Mouse (Mus musculus) bone marrow, adult 2 months (tissue): Measurements from ENCODE around the gene E030018B13Rik. TPM values are rescaled to one million over a fixed set of nuclear protein-coding genes. Genes with fewer than 3 reads are reported as not detected.

Source experiments
- H3K27ac ChIP-seq: fragments of 200-500 bp; 2 replicates; pipeline ENCODE4 v1.5.1; 2012; ENCODE audit warnings: low read depth, mild to moderate bottlenecking, control low read depth, inconsistent platforms, low read length; ENCODE audit not compliant: control insufficient read depth, poor library complexity, insufficient read depth
- H3K4me1 ChIP-seq: fragments of 200-500 bp; 2 replicates; pipeline ENCODE4 v1.6.1; 2011; ENCODE audit warnings: low read length; ENCODE audit not compliant: control insufficient read depth, insufficient read depth
- H3K4me3 ChIP-seq: fragments of 200-500 bp; replicated peaks from 2 replicates; pipeline ENCODE3; 2011; ENCODE audit warnings: mild to moderate bottlenecking, low read depth, low read length, control low read depth; ENCODE audit not compliant: control insufficient read depth
- CTCF ChIP-seq: fragments of 200-500 bp; IDR thresholded peaks from 2 replicates; pipeline ENCODE4 v1.5.1; 2011; ENCODE audit warnings: low read length, control low read depth; ENCODE audit not compliant: control insufficient read depth, insufficient read depth
- POLR2A ChIP-seq: fragments of 200-500 bp; IDR thresholded peaks from 2 replicates; pipeline ENCODE4 v1.6.1; 2011; ENCODE audit warnings: low read depth, mild to moderate bottlenecking, control low read depth, low read length, borderline replicate concordance; ENCODE audit not compliant: control insufficient read depth
- WGBS: fragments of 180-500 bp; shearing (Covaris S2); methylation state at CpG from one replicate; pipeline ENCODE4 v1.1.7; 2018; 5-methylcytosine and 5-hydroxymethylcytosine counted together
- polyA plus RNA-seq: library from polyadenylated mRNA; stranded (reverse); fragments of >200 nt; gene quantifications from 2 replicates; pipeline ENCODE4 v1.2.4, GENCODE M21; 2011; ENCODE audit warnings: low replicate concordance; ENCODE audit not compliant: missing spikeins, insufficient read depth, insufficient read length

The E030018B13Rik gene
- polyA plus RNA-seq, 1 experiment = not detected

DNA sequence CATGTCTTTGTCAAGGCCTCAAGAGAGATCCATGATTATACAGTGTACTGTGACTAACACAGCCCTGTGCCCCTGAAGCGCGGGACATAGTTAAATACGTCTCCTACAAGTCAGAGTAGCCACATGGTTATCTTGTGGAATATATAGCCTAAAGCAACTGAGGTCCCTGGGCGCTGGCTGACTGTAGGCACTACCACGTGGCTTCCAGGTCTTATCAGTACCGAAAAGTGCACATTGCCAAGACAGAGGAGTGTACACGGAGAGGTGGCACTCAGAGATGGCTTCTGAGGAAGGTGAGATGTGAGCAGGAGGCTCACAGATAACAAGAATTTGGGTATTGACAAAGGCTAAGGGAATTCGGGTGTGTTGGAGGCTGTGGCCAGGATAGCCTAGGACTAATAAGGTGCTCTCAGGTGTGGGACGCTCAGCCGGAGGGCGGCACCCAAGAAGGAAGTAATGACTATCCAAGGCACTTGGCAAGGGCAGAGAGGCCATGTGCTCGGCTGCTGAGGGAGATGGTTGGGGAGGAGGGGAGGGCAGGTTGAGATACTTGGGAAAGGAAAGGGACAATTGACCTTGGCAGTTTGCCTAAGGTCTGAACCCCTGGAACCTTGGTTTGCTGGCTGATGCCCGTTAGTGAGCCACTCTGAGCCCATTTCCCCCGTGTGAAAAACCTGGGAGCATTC, 39.6 kb downstream of the E030018B13Rik start:
- H3K4me3 ChIP-seq = no peak overlapping the region
- WGBS = 65% methylated on average over 14 of the region's 14 CpGs
- peaks cover 7% of the 10 kb centered on the region; the same call in 1 of the 2 replicates for H3K4me1 ChIP-seq
- TF ChIP-seq CTCF (no peak), POLR2A (no peak)
- H3K27ac ChIP-seq = peak overlapping the region; percentile 59

- TF ChIP-seq CTCF = no peak
- Histone ChIP-seq H3K4me1 (peaks cover 5% of the 10 kb centered on the region; the same call in 1 of the 2 replicates), H3K27ac (peak overlapping the region; percentile 3; the same call in 1 of the 2 replicates), H3K4me3 (no peak overlapping the region)
- 66% methylated on average over 16 of the region's 16 CpGs for WGBS
Observed at GRCm38 (mm10) chr7:63956981-63957713, 40.5 kb downstream of the E030018B13Rik start.

DNA sequence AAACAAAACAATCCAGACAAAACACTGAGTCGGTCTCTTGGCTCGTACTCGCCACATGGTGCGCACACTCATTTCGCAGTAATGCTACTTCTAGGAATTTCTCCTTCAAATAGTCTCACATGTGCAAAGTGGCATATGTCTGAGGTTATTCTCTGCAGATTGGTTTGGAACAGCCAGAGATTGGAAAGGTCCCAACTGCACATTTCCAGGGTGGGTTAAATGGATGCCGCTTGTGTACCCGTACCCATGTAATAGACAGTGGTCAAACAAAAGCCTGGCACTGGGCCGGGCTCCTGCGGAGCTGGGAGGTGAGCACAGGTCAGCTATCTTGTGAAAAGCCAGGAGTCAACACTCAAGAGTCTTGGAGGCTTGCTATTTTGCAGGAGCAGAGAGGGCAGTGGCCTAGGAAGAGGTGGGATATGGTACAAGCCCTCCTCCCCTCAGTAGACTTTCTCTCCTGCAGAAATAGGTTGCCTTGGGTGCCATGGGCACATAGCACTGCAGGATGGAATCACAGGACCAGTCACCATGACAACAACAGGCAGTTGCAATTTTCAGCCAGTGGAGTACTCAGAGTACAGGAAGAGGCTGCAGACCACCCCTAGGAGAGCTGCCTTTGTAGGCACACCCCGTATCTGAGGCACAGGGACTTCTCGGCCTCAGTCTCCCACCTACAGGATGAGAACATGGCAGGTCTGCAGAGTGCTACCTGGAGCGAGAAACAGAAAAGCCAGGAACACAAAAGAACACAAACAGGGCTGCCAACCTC, 41.4 kb downstream of the E030018B13Rik start:
- no peak for TF ChIP-seq CTCF
- no peak for TF ChIP-seq POLR2A
- Histone ChIP-seq H3K4me1 (peaks cover 3% of the 10 kb centered on the region; the same call in 1 of the 2 replicates), H3K27ac (no peak overlapping the region), H3K4me3 (no peak overlapping the region)
- 90% methylated on average over 12 of the region's 12 CpGs for whole genome bisulfite sequencing

DNA sequence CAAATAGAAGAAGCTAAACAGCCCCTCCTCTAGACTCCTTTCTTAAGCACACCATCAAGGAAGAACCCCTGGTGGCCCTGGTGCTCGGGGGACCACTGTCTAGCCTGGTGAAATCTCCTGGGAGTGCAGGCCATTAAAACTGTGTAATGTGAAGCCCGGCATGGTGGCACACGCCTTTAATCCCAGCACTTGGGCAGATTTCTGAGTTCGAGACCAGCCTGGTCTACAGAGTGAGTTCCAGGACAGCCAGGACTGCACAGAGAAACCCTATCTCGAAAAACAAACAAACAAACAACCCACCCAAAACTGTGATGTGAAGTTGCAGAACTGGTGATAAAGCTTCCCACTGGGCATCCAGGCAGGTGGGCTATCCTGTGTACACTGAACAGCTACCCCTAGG, 47.0 kb downstream of the E030018B13Rik start:
- WGBS = 78% methylated on average over 5 of the region's 5 CpGs
- H3K27ac ChIP-seq = no peak overlapping the region
- TF ChIP-seq POLR2A (no peak), CTCF (no peak)
- H3K4me1 ChIP-seq = peaks cover 8% of the 10 kb centered on the region
- no peak overlapping the region for H3K4me3 ChIP-seq

GRCm38 (mm10) chr7:63964121-63964520, 47.5 kb downstream of the E030018B13Rik start:
- TF ChIP-seq CTCF = no peak
- no peak for TF ChIP-seq POLR2A
- Histone ChIP-seq H3K4me3 (no peak overlapping the region), H3K4me1 (peaks cover 8% of the 10 kb centered on the region), H3K27ac (no peak overlapping the region)
- 86% methylated on average over 6 of the region's 6 CpGs for WGBS

DNA sequence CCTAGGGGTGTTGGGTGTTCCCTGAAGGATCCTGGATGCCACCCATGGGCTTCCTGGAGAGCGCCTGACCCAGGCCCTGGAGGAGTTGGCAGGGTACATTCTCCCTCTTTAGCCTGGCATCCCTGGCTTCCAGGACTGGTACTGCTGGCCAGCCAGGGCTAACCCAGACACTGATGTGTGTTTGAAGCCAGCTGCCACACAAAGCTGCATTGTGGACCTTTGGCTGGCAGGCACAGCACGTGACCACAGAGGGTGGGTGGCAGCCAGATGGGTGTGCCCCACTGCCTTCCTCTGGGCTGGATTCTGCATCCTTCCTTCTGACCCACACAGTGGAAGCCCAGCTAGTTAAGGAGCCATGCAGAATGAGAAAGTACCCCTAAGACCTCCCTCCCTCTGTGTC, 48.5 kb downstream of the E030018B13Rik start:
- 45% methylated on average over 2 of the region's 2 CpGs for WGBS
- Histone ChIP-seq H3K4me1 (peaks cover 8% of the 10 kb centered on the region), H3K4me3 (no peak overlapping the region), H3K27ac (no peak overlapping the region)
- no peak for TF ChIP-seq CTCF
- TF ChIP-seq POLR2A = no peak

GRCm38 (mm10) chr7:63965635-63966418, 49.2 kb downstream of the E030018B13Rik start:
- H3K27ac ChIP-seq = 0 out of 2 replicates have a peak overlapping the region, but pooled peaks have one; percentile 5
- H3K4me3 ChIP-seq = no peak overlapping the region
- peaks cover 8% of the 10 kb centered on the region for H3K4me1 ChIP-seq
- TF ChIP-seq CTCF (no peak), POLR2A (no peak)
- WGBS = 50% methylated on average over 5 of the region's 5 CpGs

- peaks cover 15% of the 10 kb centered on the region for H3K4me1 ChIP-seq
- no peak overlapping the region for H3K4me3 ChIP-seq
- 93% methylated on average over 3 of the region's 3 CpGs for WGBS
- H3K27ac ChIP-seq = no peak overlapping the region
- TF ChIP-seq POLR2A (no peak), CTCF (no peak)
Observed at GRCm38 (mm10) chr7:63969941-63970340, 53.3 kb downstream of the E030018B13Rik start.

Other genes with a start within 250 kb of the E030018B13Rik start
- 38.0 and 58.7 TPM in 2 replicates for gene Klf13, start 22.1 kb downstream of the E030018B13Rik start, polyA plus RNA-seq
- 0.92 TPM in 1 of 2 replicates, not detected in the other for gene Trpm1, start 237.0 kb downstream of the E030018B13Rik start, polyA plus RNA-seq